Mouse (Mus musculus) stomach, postnatal 0 days (tissue): Measurements from ENCODE around the gene Map3k9.

Experiments
- CTCF ChIP-seq: IDR thresholded peaks from 2 replicates; pipeline ENCODE4 v1.5.1; 2016; ENCODE audit warnings: antibody characterized with exemption, low read depth, mild to moderate bottlenecking, moderate library complexity
- EP300 ChIP-seq: optimal IDR thresholded peaks from 2 replicates; pipeline ENCODE3; 2016; ENCODE audit warnings: antibody characterized with exemption

DNA sequence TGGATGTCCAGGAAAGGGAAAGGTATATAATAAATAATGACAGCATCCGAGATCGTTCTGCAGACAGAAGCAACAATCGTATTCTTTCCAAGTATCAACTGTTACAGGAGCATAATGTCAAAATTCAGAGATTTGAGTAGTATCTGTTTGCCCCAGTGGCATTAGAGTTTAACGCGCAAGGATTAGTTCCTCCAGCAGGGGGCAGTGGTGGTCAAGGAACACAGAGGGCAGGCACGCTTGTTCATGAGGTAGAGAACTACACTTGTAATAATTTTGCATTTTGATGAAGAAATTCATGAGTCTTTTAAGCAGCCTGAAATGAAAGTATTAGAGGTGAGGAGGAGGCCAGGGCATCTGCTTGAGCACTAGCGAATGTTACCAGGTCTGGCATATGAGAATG lies 15.6 kb upstream of the Map3k9 start:
- TF ChIP-seq CTCF (peak; percentile 96), EP300 (no peak)
